Mouse (Mus musculus) T-cell, adult 2 months (primary cell): ENCODE measurements around the gene Zzz3.
A peak's percentile ranks its signal among the peaks of the same experiment; 100 is the strongest.

Source experiments
- DNase-seq: peaks from one replicate; pipeline ENCODE4 v3.0.0; 2022; ENCODE audit warnings: low spot score

Gene Zzz3

GRCm38 (mm10) chr3:152395350-152396277 lies at the start of gene Zzz3:
TSS of gene Zzz3 (plus strand) at chr3:152395473.
- DNase-seq, result peak; percentile 91

- peak; percentile 94 for DNase-seq
Observed at GRCm38 (mm10) chr3:152345732-152346632, 49.3 kb upstream of the Zzz3 start, which contains the start of gene Usp33. TSS of gene Usp33 (plus strand) at chr3:152346478.

GRCm38 (mm10) chr3:152346633-152347141 lies 48.6 kb upstream of the Zzz3 start:
- DNase-seq, result peak; percentile 2

- no peak for DNase-seq
Observed at GRCm38 (mm10) chr3:152347227-152347626, 48.0 kb upstream of the Zzz3 start.

GRCm38 (mm10) chr3:152348011-152348830 lies 47.1 kb upstream of the Zzz3 start:
- DNase-seq, result no peak

GRCm38 (mm10) chr3:152350431-152350830 lies 44.8 kb upstream of the Zzz3 start:
- no peak for DNase-seq

GRCm38 (mm10) chr3:152350966-152351365 lies 44.3 kb upstream of the Zzz3 start:
- no peak for DNase-seq

GRCm38 (mm10) chr3:152352289-152352688 lies 43.0 kb upstream of the Zzz3 start:
- no peak for DNase-seq

GRCm38 (mm10) chr3:152353434-152354177 lies 41.7 kb upstream of the Zzz3 start:
- DNase-seq, result no peak

- DNase-seq, result peak; percentile 57
Observed at GRCm38 (mm10) chr3:152355361-152355760, 39.9 kb upstream of the Zzz3 start.

- no peak for DNase-seq
Observed at GRCm38 (mm10) chr3:152356751-152357150, 38.5 kb upstream of the Zzz3 start.

GRCm38 (mm10) chr3:152359151-152359550 lies 36.1 kb upstream of the Zzz3 start:
- DNase-seq, result no peak

- no peak for DNase-seq
Observed at GRCm38 (mm10) chr3:152364181-152364580, 31.1 kb upstream of the Zzz3 start.

GRCm38 (mm10) chr3:152376063-152376462 lies 19.2 kb upstream of the Zzz3 start:
- DNase-seq, result no peak

GRCm38 (mm10) chr3:152384106-152384505 lies 11.2 kb upstream of the Zzz3 start:
- no peak for DNase-seq

- peak; percentile 97 for DNase-seq
Observed at GRCm38 (mm10) chr3:152396278-152396987, 1.2 kb downstream of the Zzz3 start.

GRCm38 (mm10) chr3:152396988-152397314 lies 1.7 kb downstream of the Zzz3 start:
- peak; percentile 14 for DNase-seq

- DNase-seq, result no peak
Observed at GRCm38 (mm10) chr3:152397335-152397940, 2.2 kb downstream of the Zzz3 start.

GRCm38 (mm10) chr3:152400441-152400840 lies 5.2 kb downstream of the Zzz3 start:
- no peak for DNase-seq

GRCm38 (mm10) chr3:152400875-152401274 lies 5.6 kb downstream of the Zzz3 start:
- no peak for DNase-seq
